Mouse (Mus musculus): Measurements from ENCODE around the gene Snrpg.
A peak's percentile ranks its signal among the peaks of the same experiment; 100 is the strongest.
"Not testable (repeated sequence)": the region's sequence is repeated elsewhere in the genome, so short reads cannot be mapped to it uniquely, and the experiment has no call there.

Snrpg gene

DNA sequence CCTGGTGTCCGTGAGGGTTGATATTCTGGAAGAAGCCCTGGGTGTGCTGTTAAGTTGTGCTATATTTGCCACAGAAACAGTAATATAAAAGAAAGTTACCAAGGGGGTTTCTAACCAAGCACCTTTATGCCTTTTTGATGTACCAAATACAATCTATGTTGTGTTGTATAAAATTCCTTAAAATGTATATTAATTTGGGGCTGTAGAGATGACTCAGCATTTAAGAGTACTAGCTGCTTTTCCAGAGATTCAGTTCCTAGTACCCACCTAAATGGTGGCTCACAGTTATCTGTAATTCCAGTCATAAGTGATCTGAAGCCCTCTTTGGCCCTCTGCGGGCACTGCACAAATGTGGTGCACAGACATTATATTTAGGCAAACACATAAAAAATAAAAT is 4.3 kb upstream of the Snrpg start:
- no peak for DNase-seq (ENCODE audit: low read depth, low spot score)

DNA sequence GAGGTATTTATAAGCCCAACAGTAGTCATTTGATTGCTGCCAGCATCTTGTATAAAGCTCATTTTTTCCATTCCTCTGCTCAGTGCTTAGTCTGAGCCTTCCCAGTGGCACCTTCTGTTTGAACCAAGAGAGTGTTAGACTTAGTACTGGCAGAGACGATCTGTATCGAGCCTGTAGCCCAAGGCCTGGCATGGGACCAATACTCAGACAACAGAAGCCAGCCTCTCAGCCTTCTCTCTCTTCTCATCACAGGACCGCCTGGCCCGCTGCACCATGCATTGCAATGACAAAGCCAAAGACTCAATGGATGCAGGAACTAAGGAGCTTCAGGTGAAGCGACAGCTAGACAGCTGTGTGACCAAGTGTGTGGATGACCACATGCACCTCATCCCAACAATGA is 2.6 kb upstream of the Snrpg start:
- no peak for DNase-seq (ENCODE audit: low read depth, low spot score)

DNA sequence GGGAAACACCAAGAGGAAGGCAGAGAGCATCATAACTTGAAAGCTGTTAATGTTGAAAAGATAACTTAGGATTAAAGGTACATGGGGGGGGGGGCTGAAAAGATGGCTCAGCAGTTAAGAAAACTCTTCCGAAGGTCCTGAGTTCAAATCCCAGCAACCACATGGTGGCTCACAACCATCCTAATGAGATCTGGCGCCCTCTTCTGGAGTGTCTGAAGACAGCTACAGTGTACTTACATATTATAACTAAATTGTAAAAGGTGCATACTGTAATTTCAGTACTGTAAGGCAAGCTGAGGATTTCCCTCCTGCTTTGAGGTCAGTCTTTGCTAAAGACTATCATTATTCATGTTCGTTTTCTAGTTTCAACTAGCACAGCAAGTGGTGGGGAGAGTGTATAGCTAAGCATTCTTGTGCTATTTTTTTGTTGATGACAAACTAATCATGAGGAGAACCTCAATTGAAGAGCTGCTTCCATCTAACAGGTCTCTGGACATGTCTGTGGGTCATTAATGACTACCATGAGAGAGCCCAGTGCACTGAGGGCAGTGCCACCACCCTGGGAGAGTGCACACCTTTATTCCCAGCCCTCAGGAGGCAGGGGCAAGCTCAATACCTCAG is 901 bp upstream of the Snrpg start:
- peak; percentile 57 for DNase-seq (ENCODE audit: low read depth, low spot score)

DNA sequence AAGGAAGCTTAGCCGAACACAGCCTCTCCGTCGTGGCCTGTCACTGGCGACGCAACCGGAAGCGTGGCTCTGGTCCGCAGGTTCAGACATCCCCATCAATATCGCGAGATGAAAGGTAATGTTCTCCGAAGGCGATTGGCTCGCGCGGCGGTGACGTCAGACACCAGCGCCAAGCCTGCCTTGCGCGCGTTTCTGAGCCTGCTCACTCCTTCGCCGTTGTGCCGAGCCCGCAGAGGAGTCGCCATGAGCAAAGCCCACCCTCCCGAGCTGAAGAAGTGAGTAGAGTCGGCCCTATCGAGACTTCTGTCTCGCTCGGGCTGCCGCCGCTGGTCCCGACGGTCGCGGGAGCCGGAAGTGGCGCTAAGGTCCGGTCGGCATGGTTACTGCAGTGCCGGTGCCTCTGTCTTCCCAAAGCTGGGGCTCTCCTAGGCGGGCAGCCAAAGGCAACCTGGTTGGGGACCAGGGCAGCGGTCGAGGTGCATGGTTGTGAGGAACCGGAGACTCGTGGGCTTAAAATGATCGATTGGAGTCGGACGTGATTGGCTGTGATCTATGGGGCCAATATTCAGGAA is 322 bp downstream of the Snrpg start:
- peak; percentile 98 for DNase-seq (ENCODE audit: low read depth, low spot score)

DNA sequence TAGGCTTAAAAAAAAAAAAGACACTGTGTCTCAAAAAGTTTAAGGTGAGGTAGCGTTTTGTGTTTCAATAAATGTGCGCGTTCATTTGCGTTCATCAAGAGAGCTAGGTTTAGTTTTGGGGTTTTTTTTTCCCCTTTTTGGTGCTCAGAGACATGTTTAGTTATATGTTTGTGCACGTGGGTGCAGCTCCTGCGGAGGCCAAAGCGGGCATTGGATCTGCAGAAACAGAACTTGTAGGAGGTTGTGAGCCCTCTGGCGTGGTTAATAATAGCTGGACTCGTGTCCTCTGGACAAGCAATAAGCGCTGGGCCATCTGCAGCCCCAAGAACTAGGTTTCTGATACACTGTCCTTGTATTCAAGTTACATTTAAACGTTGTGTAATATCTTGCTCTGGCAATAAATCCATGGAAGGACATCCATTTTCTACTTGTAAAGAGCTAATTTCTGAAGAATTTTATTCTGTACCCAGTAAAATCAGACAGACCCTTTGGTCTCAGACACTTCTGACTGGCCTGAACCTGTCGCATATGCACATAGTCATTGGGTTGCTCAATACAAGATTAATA is 929 bp downstream of the Snrpg start:
- DNase-seq (ENCODE audit: low read depth, low spot score): no peak

DNA sequence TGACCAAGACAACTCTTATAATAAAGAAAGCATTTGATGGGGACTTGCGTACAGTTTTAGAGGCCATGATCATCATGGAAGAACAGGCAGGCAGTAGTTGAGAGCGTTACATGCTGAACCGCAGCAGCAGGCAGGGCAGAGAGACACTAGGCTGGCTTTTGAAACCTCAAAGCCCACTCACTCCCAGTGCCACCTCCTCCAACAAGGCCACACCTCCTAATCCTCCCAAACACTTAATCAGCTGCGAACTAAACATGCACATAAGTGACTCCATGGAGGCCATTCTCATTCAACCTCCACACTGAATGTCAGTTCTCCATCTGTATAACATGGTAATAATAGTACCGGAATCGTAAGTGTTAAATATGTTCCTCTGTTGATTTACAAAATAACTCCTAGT is 2.5 kb downstream of the Snrpg start:
- peak; percentile 54 for DNase-seq (ENCODE audit: low read depth, low spot score)

DNA sequence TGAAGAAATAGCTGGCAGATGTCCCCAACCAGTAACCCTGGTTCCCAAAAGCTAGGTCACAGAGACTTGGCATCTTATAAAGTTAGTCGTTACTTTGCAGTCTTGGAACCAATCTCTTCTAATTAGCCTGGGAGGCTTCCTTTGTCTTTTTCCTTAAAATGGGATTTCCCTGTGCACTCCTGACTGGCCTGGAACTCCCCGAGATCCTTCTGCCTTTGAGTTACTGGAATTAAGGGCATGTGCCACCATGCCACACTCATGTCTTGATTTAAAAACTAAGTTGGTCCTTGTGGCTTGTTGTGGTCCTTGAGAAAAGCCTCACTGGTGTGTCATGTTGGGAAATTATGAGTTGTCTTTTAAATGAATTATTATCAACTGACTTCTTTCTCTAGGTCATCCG is 7.2 kb downstream of the Snrpg start:
- no peak for DNase-seq (ENCODE audit: low read depth, low spot score)

DNA sequence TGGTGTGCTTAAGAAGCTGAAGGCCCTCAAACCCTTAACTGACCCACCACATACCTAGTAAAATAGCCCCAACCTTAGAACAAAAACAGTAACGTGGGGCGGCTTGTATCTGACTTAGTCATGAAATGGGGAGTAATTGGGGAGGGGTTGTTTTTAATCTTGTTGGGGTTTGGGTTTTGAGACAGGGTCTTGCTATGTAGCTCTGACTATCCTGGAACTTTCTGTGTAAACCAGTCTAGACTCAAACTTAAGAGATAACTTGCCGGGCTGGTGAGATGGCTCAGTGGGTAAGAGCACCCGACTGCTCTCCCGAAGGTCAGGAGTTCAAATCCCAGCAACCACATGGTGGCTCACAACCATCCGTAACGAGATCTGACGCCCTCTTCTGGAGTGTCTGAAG is 9.0 kb downstream of the Snrpg start:
- DNase-seq (ENCODE audit: low read depth, low spot score): not testable (repeated sequence)

DNA sequence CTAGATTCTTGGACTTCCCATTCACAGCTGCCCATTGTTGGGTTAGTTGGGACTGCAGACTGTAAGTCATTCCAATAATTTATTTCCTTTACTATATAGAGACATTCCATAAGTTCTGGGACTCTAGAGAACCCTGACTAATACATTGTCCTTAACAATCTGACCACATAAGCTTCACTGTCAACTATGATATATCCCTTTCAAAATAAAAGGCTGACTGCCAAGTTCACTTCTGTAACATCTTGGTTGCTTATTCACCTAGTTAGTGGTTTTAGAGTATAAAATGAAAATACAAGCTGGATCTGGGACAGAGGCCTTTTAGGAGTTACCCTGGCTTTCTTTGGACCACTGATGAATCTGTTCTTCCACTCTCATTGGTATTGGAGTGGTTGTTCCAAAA is 11.4 kb downstream of the Snrpg start:
- DNase-seq (ENCODE audit: low read depth, low spot score): no peak

DNA sequence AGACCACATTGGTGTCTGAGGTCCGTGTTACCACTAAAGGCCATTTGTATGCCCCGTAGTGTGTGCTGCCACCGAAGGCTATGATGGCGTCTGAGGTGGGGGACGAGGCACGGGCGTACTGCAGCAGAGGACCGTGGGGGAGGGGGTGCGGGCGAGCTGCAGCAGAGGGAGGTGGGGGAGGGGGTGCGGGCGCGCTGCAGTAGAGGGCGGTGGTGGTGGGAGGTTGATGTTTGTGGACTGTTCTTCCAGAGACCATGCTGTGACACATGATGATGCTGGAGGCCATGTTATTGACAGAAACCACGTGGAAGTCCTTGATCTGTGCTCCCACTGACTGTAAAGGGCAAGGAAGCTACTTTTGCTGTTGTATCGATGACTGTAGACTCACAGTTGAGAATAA is 12.3 kb downstream of the Snrpg start:
- DNase-seq (ENCODE audit: low read depth, low spot score): no peak

DNA sequence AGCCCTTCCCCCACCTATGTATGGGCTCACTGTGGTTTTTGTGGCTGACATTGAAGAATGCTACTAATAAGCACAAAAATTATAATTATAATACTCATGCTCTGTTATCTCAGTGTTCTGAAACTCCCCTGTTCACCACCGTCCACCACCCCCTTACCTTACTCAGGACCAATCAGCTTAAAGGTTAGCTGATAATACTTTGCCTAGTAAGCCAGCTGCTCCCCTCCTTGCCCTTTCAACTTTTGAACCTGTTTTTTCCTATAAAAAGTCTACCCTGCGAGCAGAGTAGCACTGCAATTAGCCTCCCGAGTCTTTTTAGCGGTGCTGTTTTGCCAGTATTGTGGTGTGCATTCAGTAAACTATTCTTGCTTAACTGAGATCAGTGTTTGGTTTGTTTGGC is 13.6 kb downstream of the Snrpg start:
- DNase-seq (ENCODE audit: low read depth, low spot score): no peak

DNA sequence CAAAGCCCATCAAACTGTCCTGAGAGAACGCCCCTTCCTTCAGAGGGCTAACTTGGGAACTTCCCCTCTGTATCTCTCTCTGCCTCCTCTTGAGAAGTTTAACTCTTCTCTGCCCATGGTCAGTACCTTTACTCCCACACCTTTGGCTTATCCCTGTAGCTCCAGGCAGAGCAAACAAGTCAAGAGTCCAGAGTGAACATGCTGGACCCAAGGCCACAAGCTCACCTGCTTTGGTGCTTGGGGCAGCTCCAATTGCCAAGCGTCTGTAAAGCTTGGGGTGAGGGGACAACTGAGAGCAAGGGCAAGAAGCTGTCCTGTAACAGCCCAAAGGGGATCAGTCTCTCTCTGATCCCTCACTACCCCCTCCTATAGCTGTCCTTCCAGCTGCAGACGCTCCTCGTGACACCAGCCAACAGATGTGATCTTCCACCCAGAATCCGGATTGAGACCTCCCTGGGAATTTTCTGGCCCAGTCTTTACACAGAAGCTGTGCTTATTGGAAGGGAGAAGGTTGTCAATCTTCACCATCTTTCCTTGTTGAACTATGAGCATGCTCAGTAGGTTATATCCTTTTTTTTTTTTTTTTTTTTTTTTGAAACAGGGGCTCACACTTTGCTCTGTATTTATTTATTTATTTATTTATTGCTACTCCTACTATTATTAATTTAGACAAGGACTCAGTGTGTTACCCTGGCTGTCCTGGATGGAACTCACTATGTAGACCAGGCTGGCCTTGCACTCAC is 14.4 kb downstream of the Snrpg start:
- DNase-seq (ENCODE audit: low read depth, low spot score): no peak

DNA sequence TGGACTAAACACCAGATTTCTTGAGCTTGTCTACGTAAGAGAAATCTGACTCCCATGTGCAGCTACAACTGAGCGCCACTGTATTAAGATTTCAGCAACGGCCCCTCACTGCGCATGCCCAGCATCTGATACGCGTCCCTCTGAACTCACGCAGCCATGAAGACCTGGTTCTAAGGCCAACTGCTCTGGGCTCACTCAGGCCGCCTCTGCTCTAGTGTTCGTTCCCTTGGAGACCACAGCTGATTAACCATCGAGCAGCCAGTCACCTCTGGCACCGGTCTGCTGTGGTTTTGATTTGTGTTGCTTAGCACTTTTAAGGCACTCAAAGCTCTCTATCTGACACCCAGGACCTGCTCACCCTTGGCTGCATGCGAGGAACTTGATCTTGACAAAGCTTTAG is 16.2 kb downstream of the Snrpg start:
- DNase-seq (ENCODE audit: low read depth, low spot score): no peak

DNA sequence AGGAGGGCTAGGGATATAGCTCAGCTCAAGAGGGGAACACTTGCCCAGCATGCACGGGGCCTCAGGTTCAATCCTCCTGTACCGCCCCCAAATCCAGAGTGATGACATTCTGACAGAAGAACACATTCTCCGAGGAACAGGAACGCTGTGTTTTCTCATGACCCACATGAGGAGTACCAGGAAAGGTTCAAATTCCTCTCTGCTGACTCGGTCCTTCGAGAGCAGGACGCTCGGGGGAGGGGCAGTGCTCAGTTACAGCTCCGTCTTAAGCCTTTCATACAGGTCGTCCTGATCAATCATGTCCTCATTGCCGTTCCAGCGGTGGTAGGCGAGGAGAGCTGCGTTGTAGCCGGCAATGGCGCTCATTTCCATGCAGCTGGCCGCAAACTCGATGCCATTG is 17.4 kb downstream of the Snrpg start:
- DNase-seq (ENCODE audit: low read depth, low spot score): no peak

DNA sequence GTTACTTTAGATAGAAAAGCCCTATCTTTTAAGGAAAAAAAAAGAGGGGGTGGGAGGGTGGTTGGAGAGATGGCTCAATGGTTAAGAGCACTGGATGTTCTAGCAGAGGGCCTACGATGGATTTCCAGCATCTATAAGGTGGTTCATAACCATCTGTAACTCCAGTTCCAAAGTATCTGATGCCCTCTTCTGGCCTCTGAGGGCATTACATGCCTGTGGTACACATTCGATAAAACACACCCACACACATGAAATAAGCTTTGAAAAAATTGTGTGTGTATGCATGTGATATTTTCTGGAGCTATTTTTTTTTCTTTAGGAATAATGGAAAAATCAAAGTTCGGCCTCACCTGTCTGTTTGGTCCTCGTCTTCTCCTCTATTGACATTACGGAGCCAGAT is 20.2 kb downstream of the Snrpg start:
- DNase-seq (ENCODE audit: low read depth, low spot score): no peak

DNA sequence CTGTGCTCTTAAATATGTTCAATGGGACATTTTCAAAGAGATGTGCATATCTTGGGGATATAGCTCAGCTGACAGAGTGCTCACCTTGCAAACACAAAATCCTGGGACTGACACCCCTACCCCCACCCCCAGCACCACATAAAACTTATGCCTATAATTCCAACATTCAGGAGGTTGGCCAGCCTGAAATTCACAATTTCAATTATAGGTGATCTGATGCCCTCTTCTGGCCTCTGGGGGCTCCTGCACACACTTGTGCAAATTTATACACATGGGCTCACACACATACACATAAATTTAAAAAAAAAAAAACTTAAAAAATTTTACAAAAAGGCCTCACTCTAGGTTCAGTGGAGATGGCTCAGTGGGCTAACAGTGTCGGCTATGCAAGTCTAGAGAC is 22.1 kb downstream of the Snrpg start:
- DNase-seq (ENCODE audit: low read depth, low spot score): no peak

DNA sequence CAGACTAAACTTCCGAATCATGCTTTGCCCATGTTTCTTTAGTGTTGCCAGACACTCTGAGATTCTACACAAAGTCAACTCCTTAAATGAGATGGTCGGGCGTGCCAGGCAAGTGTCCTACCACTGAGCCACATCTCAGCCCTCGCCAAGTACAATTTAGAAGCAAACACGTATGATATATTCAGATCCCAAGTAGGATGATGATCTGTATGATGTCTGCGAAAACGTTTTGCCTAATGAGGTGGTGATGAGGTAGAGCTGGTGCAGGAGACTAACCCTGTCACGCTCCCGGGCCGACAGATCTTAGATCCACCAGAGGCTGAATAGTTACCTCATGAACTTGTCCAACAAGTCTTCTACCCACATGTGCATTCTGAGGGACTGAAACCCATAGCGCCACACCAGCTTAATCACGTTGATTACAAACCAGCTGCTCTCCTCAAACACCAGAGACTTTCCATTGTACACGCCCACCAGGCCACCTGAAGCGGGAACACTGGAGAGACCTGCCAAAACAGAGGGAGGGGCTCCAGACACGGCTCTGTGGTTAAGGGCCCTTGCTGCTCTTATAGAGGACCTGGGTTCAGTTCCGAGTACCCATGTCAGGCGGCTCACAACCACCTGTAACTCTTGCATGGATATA is 23.1 kb downstream of the Snrpg start:
- no peak for DNase-seq (ENCODE audit: low read depth, low spot score)

DNA sequence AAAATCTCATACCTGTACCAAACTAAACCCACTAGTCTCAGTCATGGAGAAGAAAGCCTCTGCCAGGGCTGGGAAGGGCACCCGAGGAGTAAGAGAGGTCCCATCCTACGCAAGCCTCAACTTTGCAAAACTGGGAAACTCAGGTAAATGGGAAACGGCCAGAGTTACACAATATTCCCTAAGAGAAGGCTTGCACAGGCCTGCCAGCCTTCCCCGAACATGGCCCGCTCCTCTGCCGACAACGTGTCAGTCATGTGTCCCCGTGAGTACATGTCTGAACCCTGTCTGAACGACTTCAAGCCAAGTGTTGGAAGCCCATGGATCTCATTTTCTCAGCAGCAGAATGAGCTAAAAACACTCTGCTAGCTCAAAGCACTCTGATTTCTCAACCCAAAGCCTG is 23.9 kb downstream of the Snrpg start:
- DNase-seq (ENCODE audit: low read depth, low spot score): no peak

DNA sequence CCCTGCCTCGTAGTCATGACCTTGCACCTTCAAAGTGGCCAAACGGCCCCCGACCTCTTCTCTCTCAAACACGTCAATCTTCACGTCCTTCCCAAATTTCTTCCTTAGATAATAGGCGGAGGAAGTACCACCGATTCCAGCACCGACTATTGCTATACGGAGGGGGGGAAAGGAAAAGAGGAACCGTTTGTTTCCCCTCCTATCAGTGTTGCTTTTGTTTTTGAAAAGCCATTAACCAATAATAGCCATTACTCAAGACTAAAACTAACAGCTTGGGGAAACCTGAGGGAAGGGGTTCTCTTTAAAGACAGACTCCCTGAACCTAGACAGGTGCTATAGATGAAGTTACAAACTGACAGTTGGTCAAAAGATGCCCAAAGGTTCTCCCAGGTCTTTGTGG is 24.9 kb downstream of the Snrpg start:
- DNase-seq (ENCODE audit: low read depth, low spot score): no peak

DNA sequence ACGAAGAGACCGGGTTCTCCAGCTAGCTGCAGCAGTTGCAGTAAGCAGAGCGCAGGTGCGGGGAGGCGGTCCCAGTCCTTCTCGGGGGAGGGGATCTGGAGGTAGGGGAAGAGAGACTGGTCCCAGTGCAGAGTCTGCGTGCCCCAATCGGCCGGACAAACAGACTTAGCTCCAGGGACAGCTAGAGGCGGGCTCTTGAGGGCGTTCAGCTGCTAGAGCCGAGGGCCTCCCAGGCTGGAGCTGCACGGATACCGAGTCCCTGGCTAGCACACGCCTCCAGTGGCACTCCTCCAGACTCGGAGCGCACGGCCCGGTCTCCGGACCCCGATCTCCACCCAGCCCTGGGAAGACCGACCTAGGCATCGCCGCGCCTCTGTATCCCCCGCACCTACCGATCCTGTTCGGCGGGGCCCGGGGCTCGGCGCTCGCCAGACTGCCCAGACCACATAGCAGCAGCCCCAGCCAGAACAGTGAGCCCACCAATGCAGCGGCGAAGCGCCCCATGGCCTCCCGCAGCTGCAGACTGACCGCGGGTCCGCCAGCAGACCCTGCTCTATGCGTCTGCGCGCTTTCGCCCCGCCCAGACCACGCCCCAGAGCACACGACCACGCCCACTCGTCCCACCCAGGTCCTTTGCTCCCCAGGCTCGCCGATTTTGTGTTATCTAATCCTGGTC is 25.6 kb downstream of the Snrpg start, which contains the start of gene Pcyox1:
Gene Pcyox1 (minus strand): TSS at position 574 of the 676 bp plus-strand sequence.
- DNase-seq (ENCODE audit: low read depth, low spot score): peak; percentile 89

DNA sequence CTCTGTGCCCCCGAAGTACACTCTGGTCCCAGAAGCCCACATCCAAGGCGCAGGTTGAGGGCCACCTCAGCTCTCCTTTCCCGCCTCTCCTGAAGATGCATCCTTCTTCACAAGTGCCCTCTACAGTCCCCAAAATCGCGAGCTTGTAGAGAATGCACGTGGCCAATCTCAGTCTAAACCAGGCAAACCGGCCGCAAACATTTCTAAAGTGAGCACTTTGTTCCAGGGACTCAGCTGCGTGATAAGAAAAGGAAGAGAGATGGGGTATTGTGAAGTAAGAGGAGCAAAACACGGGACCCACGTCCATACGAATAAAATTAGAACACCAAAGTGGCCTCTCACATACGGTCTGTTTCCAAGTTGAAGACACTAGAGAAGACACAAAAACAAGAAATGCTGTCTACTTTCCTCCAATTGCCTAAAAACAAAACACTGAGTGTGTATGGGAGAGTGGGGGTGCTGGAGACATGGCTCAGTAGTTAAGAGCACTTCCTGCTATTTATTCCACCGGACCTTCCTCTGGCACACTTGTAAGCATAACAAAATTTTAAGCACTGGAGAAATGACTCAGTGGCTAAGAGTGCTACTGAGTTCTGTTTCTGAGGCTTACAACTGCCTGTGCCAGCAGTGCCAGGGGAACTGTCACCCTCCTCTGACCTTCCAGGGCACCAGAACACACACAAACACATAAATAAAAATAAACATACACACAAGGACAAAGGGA is 26.3 kb downstream of the Snrpg start:
- no peak for DNase-seq (ENCODE audit: low read depth, low spot score)
